21 mouse cellular contexts compared by ENCODE assay signal in the genomic region with DNA sequence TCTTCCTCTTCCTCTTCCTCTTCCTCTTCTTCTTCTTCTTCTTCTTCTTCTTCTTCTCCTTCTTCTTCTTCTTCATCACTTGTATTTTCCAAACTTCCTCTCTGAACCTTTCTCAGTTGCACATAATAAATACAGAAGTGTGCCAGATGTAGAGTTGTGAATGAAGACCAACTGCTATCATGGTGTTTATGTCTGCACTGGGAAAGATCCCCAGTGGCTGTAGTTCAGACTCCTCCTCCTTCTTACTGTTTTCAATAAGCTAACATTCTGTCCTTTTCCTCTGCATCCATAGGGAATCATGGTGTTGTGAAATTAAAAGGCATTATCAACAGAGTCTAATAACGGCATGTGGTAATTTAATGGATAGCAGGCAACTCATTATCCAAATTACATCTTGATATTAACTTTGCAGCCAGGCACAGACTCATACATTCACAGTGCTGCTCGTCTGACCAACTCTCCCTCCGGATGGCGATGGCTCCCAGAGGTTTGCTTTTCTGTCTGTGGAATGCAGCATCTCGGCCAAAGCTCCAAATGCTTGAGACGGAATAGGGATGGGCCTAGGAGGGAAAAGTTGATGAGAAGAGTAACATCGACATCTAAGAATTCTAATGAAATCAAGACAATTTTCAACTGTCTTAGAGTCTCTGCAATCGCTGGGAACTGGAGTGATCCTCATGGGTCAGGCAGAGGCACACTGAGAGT.
DNase-seq lines count a peak whose midpoint lies in the region; ATAC-seq and TF ChIP-seq lines count a peak whose summit lies in the region.
"Had no signal": no experiment of that assay in that cellular context is flagged by ENCODE, and none has a peak within 500 bp of the region (broad histone marks: within the 10 kb centered on the region; RNA-seq: fewer than 3 reads in every experiment).

No protein-coding gene starts in this region.

- H3K9ac ChIP-seq in hindbrain, embryonic 16.5 days (ENCODE audit: low read depth, low read length): no peak overlapping the region
- no peak overlapping the region for H3K9ac ChIP-seq in lung, embryonic 15.5 days
- H3K9ac ChIP-seq: forebrain, embryonic 15.5 days; hindbrain, embryonic 15.5 days; liver, embryonic 13.5 days had no signal

- TF ChIP-seq CTCF in gastrocnemius, adult 2 months (IDR thresholded peaks at IDR 0.05): no peak

- H3K27me3 ChIP-seq in hindbrain, embryonic 16.5 days (replicated peaks; ENCODE audit: control insufficient read depth, insufficient read depth, low read length): no peaks in the 10 kb centered on the region
- 0 out of 2 replicates have a peak, but pooled peaks cover 4% of the 10 kb centered on the region for H3K27me3 ChIP-seq in hindbrain, embryonic 10.5 days (ENCODE audit: insufficient read depth, poor library complexity, severe bottlenecking)
- H3K27me3 ChIP-seq in lung, embryonic 15.5 days: no peaks in the 10 kb centered on the region
- H3K27me3 ChIP-seq: CH12.LX; forebrain, embryonic 15.5 days; hindbrain, embryonic 15.5 days; liver, embryonic 13.5 days had no signal

- H3K4me3 ChIP-seq in gastrocnemius, adult 2 months: no peak overlapping the region
- H3K4me3 ChIP-seq in hindbrain, embryonic 16.5 days (ENCODE audit: low read length): no peak overlapping the region
- H3K4me3 ChIP-seq in hindbrain, embryonic 10.5 days: no peak overlapping the region
- H3K4me3 ChIP-seq in lung, embryonic 15.5 days: no peak overlapping the region
- H3K4me3 ChIP-seq: erythroblast, embryonic 14.5 days; forebrain, embryonic 15.5 days; hindbrain, embryonic 15.5 days; layer of hippocampus, adult 2 months; liver, embryonic 13.5 days had no signal

- H3K4me2 ChIP-seq in hindbrain, embryonic 16.5 days (ENCODE audit: low read length): no peak overlapping the region
- no peak overlapping the region for H3K4me2 ChIP-seq in lung, embryonic 15.5 days
- H3K4me2 ChIP-seq: forebrain, embryonic 15.5 days; hindbrain, embryonic 15.5 days; liver, embryonic 13.5 days had no signal

- 0 out of 2 replicates have a peak, but pooled peaks have one; percentile 4 for ATAC-seq in hindbrain, embryonic 16.5 days
- peak; percentile 48; the same call in 1 of the 2 replicates for ATAC-seq in lung, embryonic 15.5 days (ENCODE audit: borderline replicate concordance, extremely low read depth, low FRiP score, low TSS enrichment)
- ATAC-seq: forebrain, embryonic 15.5 days had no signal

- DNase-seq in gastrocnemius, adult 2 months: no peak
- no peak for DNase-seq in gastrocnemius, postnatal 10 days
- DNase-seq in hindbrain, embryonic 10.5 days (ENCODE audit: low spot score): no peak
- no peak for DNase-seq in lung, postnatal 25 days (ENCODE audit: low spot score)
- peak; percentile 50 for DNase-seq in lung, postnatal 10 days
- DNase-seq in T-cell, adult 2 months (ENCODE audit: low spot score): no peak
- DNase-seq: adrenal gland, postnatal 14 days; cerebellum, adult 11-12 months; cerebellum, postnatal 36 days; left cerebral cortex, postnatal 4 days; liver, embryonic 13.5 days; midbrain, embryonic 14.5 days; retina, postnatal 1 day; right cerebral cortex, postnatal 4 days had no signal

- H3K27ac ChIP-seq in gastrocnemius, adult 2 months: peak overlapping the region; percentile 51
- no peak overlapping the region for H3K27ac ChIP-seq in hindbrain, embryonic 16.5 days (ENCODE audit: low read depth, low read length)
- no peak overlapping the region for H3K27ac ChIP-seq in hindbrain, embryonic 10.5 days
- H3K27ac ChIP-seq in lung, embryonic 15.5 days: peak overlapping the region; percentile 56
- H3K27ac ChIP-seq: forebrain, embryonic 15.5 days; hindbrain, embryonic 15.5 days; layer of hippocampus, adult 2 months; liver, embryonic 13.5 days had no signal

- intact Hi-C loops in gastrocnemius, adult 2 months (cut with DNase I): no loop called here

- no peaks in the 10 kb centered on the region for H3K36me3 ChIP-seq in hindbrain, embryonic 16.5 days (ENCODE audit: control insufficient read depth, insufficient read depth, low read length)
- H3K36me3 ChIP-seq in hindbrain, embryonic 10.5 days: no peaks in the 10 kb centered on the region
- H3K36me3 ChIP-seq in lung, embryonic 15.5 days: no peaks in the 10 kb centered on the region
- H3K36me3 ChIP-seq: forebrain, embryonic 15.5 days; hindbrain, embryonic 15.5 days; liver, embryonic 13.5 days had no signal

- H3K9me3 ChIP-seq in hindbrain, embryonic 16.5 days (ENCODE audit: control insufficient read depth, low read length): no peaks in the 10 kb centered on the region
- H3K9me3 ChIP-seq in hindbrain, embryonic 10.5 days: no peaks in the 10 kb centered on the region
- no peaks in the 10 kb centered on the region for H3K9me3 ChIP-seq in lung, embryonic 15.5 days
- H3K9me3 ChIP-seq: forebrain, embryonic 15.5 days; hindbrain, embryonic 15.5 days; liver, embryonic 13.5 days had no signal

- no peaks in the 10 kb centered on the region; the same call in 1 of the 2 replicates for H3K4me1 ChIP-seq in hindbrain, embryonic 16.5 days (ENCODE audit: control insufficient read depth, insufficient read depth, low read depth, low read length)
- H3K4me1 ChIP-seq in hindbrain, embryonic 10.5 days (replicated peaks): peaks cover 18% of the 10 kb centered on the region
- peaks cover 10% of the 10 kb centered on the region; the same call in 1 of the 2 replicates for H3K4me1 ChIP-seq in lung, embryonic 15.5 days
- H3K4me1 ChIP-seq: forebrain, embryonic 15.5 days; liver, embryonic 13.5 days had no signal

- WGBS in hindbrain, embryonic 16.5 days: 64% methylated on average over 8 of the region's 8 CpGs
- WGBS in hindbrain, embryonic 10.5 days: 84% methylated on average over 8 of the region's 8 CpGs
- 38% methylated on average over 8 of the region's 8 CpGs for WGBS in lung, embryonic 15.5 days

Comparison
In these comparisons a context has a peak if more than half of its experiments do, and no peak if none do; other contexts are left out.
1. H3K27ac ChIP-seq: peak in gastrocnemius, adult 2 months (single experiment) and lung, embryonic 15.5 days (single experiment); none in hindbrain, embryonic 16.5 days (single experiment) and hindbrain, embryonic 10.5 days (single experiment).